Comparison of ENCODE assay signal across 7 mouse cellular contexts in the genomic region with DNA sequence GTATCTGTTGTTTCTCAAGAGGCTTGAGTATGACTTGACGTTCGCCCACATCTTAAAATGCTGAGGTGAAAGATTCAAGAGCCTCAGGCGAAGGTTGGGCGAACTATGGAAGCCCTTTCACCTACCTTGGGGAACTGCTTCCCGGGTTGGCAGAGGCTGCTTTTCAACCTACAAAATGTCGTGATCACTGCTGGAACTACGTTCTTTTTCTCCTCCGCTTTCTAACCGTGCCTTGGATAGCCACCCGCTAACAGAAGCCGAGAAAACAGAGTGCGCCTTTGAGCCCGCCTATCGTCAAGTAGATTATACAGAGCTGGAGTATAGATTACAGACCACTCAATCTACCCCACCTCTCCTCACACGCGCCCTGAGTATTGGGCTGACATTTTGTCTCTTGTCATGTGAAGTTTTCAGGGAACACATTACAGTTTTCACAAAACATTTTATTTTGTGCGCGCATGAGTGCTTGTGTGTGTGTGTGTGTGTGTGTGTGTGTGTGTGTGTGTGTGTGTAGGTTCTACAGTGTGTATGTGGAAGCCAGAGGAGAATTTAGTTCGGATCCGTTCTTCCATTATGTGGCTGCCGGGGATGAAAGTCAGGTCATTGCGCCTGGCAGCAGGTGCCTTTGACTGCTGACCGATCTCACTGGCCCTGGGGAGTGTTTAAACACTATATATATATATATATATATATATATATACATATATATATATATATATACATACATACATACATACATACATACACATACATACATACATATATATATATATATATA. TPM values are rescaled to one million over a fixed set of nuclear protein-coding genes. Genes with fewer than 3 reads are reported as not detected.
DNase-seq lines count a peak whose midpoint lies in the region; ATAC-seq lines count a peak whose summit lies in the region.

No protein-coding gene starts in this region.

- H3K27me3 ChIP-seq in midbrain, embryonic 12.5 days = no peaks in the 10 kb centered on the region

- no peaks in the 10 kb centered on the region for H3K4me1 ChIP-seq in midbrain, embryonic 12.5 days

- H3K9ac ChIP-seq in midbrain, embryonic 12.5 days (replicated peaks) = 0 out of 2 replicates have a peak overlapping the region, but pooled peaks have one; percentile 25

- intact Hi-C loops in gastrocnemius, postnatal 14 days (cut with DNase I; ENCODE audit: low total_unique reads) = no loop called here

- no peak overlapping the region for H3K27ac ChIP-seq in midbrain, embryonic 12.5 days (replicated peaks)

- peak; percentile 26 for DNase-seq in ovary, postnatal 36 days (ENCODE audit: low spot score)
- no peak for DNase-seq in ovary, postnatal 14 days (ENCODE audit: low spot score)
- peak; percentile 49 for DNase-seq in embryo, embryonic 10.5 days (ENCODE audit: low spot score)
- peak; percentile 32 to 50 for DNase-seq in frontal cortex, postnatal 10 days (ENCODE audit: low spot score in 2 of 2)
- DNase-seq in kidney, postnatal 4 days = peak; percentile 28 to 67
- no peak for DNase-seq in gastrocnemius, postnatal 14 days

- WGBS in midbrain, embryonic 12.5 days = 37% methylated on average over 22 of the region's 23 CpGs

- H3K9me3 ChIP-seq in midbrain, embryonic 12.5 days = no peaks in the 10 kb centered on the region

- no peaks in the 10 kb centered on the region for H3K36me3 ChIP-seq in midbrain, embryonic 12.5 days

- H3K4me2 ChIP-seq in midbrain, embryonic 12.5 days (replicated peaks) = peak overlapping the region; percentile 60

- peak overlapping the region; percentile 39 for H3K4me3 ChIP-seq in midbrain, embryonic 12.5 days

- peak; percentile 63 for ATAC-seq in midbrain, embryonic 12.5 days (ENCODE audit: low FRiP score, low read depth)

RNA-seq across cellular contexts. Expression of gene Dnah6, which starts 0.7 kb away (rescaled TPM):
- polyA plus RNA-seq in midbrain, embryonic 12.5 days (2016; fragmentation: Nextera tagmentation; extraction: Ambion mirVana) = 0.03 and 0.05 TPM in 2 replicates
- under 1 TPM; 0.04 to 0.06 TPM for total RNA-seq in gastrocnemius, postnatal 14 days (2021)

RNA-seq across cellular contexts. Expression of gene Suclg1, which starts 26.0 kb away (rescaled TPM):
- polyA plus RNA-seq in midbrain, embryonic 12.5 days (2016; fragmentation: Nextera tagmentation; extraction: Ambion mirVana) = 138 and 144 TPM in 2 replicates
- total RNA-seq in gastrocnemius, postnatal 14 days (2021) = 100 to 1,000 TPM; 355 to 426 TPM

Comparison
In these comparisons a context has a peak if more than half of its experiments do, and no peak if none do; other contexts are left out.
1. DNase-seq: peak in ovary, postnatal 36 days (single experiment), embryo, embryonic 10.5 days (single experiment), frontal cortex, postnatal 10 days (2 of 2) and kidney, postnatal 4 days (2 of 2); none in ovary, postnatal 14 days (single experiment) and gastrocnemius, postnatal 14 days (single experiment).